Mouse (Mus musculus): Measurements from ENCODE around the gene Vipr1. TPM values are rescaled to one million over a fixed set of nuclear protein-coding genes. Genes with fewer than 3 reads are reported as not detected.

Gene Vipr1
- polyA plus RNA-seq, 1 experiment from 2014 or later: 0.17 TPM

- Histone ChIP-seq H3K4me3 (replicated peaks; ENCODE audit: low read depth, low read length) (peak within 1 kb of the TSS; percentile 38), H3K27ac (no peak within 1 kb of the TSS), H3K36me3 (ENCODE audit: insufficient read depth, low read length) (no peaks in the 10 kb centered on the region), H3K27me3 (ENCODE audit: insufficient read depth, low read length) (peaks cover 28% of the 10 kb centered on the region), H3K9ac (ENCODE audit: low read depth, low read length) (peak within 1 kb of the TSS; percentile 28), H3K4me2 (ENCODE audit: low read length) (peak within 1 kb of the TSS; percentile 89), H3K9me3 (replicated peaks; ENCODE audit: low read length) (no peaks in the 10 kb centered on the region), H3K4me1 (replicated peaks; ENCODE audit: insufficient read depth, low read length) (peaks cover 15% of the 10 kb centered on the region; the same call in 1 of the 2 replicates)
- ATAC-seq (replicated peaks; ENCODE audit: low FRiP score, low read depth): peak; percentile 76; the same call in 1 of the 2 replicates
- TF ChIP-seq CTCF (IDR thresholded peaks at IDR 0.05; ENCODE audit: low read depth): peak; percentile 63
- DNase-seq (ENCODE audit: low spot score): peak; percentile 82
- WGBS: under 1% methylated on average over 25 of the region's 26 CpGs
Measured at GRCm38 (mm10) chr9:121642001-121642400, 515 bp upstream of the Vipr1 start, which contains the start of gene Lyzl4. Lyzl4 (minus strand) TSS chr9:121642096.

DNA sequence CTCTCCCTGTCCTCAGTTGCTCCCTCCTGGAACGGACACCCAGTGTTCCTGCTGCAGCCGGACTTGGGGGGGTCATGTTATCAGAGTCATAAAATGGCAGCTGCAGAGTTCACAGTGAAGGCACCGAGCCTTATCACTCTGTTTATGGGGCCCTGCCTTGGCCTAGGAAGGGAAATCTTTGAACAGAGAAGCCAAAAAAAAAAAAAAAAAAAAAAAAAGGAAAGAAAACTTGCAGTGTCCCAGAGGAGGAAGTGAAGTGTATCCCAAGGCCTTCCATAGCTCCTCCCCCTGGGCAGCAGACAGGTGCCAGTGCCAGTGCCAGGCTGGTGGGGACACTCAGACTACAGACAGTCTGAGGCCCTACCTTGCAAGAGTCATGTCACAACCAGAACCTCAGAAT is 2.3 kb downstream of the Vipr1 start:
- H3K27me3 ChIP-seq (ENCODE audit: insufficient read depth, low read length): peaks cover 22% of the 10 kb centered on the region
- H3K4me2 ChIP-seq (ENCODE audit: low read length): no peak overlapping the region
- no peak overlapping the region for H3K9ac ChIP-seq (ENCODE audit: low read depth, low read length)
- H3K27ac ChIP-seq: no peak overlapping the region
- no peaks in the 10 kb centered on the region for H3K36me3 ChIP-seq (ENCODE audit: insufficient read depth, low read length)
- H3K9me3 ChIP-seq (replicated peaks; ENCODE audit: low read length): no peaks in the 10 kb centered on the region
- H3K4me1 ChIP-seq (replicated peaks; ENCODE audit: insufficient read depth, low read length): peaks cover 15% of the 10 kb centered on the region; the same call in 1 of the 2 replicates
- no peak for TF ChIP-seq CTCF (IDR thresholded peaks at IDR 0.05; ENCODE audit: low read depth)
- WGBS: 30% methylated on average over 3 of the region's 3 CpGs
- ATAC-seq (replicated peaks; ENCODE audit: low FRiP score, low read depth) (no peak), DNase-seq (ENCODE audit: low spot score) (no peak)
- H3K4me3 ChIP-seq (replicated peaks; ENCODE audit: low read depth, low read length): no peak overlapping the region

GRCm38 (mm10) chr9:121647026-121647425 is 4.5 kb downstream of the Vipr1 start:
- no peak for TF ChIP-seq CTCF (IDR thresholded peaks at IDR 0.05; ENCODE audit: low read depth)
- ATAC-seq (replicated peaks; ENCODE audit: low FRiP score, low read depth) (no peak), DNase-seq (ENCODE audit: low spot score) (no peak)
- Histone ChIP-seq H3K36me3 (ENCODE audit: insufficient read depth, low read length) (no peaks in the 10 kb centered on the region), H3K9me3 (replicated peaks; ENCODE audit: low read length) (no peaks in the 10 kb centered on the region), H3K27ac (no peak overlapping the region), H3K27me3 (ENCODE audit: insufficient read depth, low read length) (peaks cover 9% of the 10 kb centered on the region; the same call in 1 of the 2 replicates), H3K9ac (ENCODE audit: low read depth, low read length) (no peak overlapping the region), H3K4me3 (replicated peaks; ENCODE audit: low read depth, low read length) (no peak overlapping the region), H3K4me2 (ENCODE audit: low read length) (no peak overlapping the region), H3K4me1 (replicated peaks; ENCODE audit: insufficient read depth, low read length) (peaks cover 11% of the 10 kb centered on the region; the same call in 1 of the 2 replicates)
- WGBS: 71% methylated on average over 7 of the region's 7 CpGs

DNA sequence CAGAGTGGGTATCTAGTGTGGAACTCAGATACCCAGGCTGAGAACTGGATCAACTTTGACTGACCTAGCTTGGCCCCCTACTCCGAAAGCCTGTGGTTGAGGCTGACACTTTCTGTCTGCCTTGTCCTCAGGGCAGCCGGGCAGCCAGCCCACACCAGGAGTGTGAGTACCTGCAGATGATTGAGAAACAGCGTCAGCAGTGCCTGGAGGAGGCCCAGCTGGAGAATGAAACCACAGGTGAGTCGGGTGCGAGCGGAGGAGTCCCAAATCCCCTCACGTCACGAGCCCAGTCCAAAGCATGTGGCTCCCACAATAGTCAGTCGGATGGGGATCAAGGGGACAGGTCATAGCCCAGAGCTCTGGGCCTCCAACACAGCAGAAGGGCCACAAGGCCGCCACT is 11.2 kb downstream of the Vipr1 start:
- Histone ChIP-seq H3K27me3 (ENCODE audit: insufficient read depth, low read length) (no peaks in the 10 kb centered on the region), H3K9me3 (replicated peaks; ENCODE audit: low read length) (no peaks in the 10 kb centered on the region), H3K4me3 (replicated peaks; ENCODE audit: low read depth, low read length) (no peak overlapping the region), H3K9ac (ENCODE audit: low read depth, low read length) (no peak overlapping the region), H3K4me2 (ENCODE audit: low read length) (no peak overlapping the region), H3K4me1 (replicated peaks; ENCODE audit: insufficient read depth, low read length) (no peaks in the 10 kb centered on the region), H3K27ac (no peak overlapping the region), H3K36me3 (ENCODE audit: insufficient read depth, low read length) (no peaks in the 10 kb centered on the region)
- WGBS: 84% methylated on average over 10 of the region's 10 CpGs
- no peak for TF ChIP-seq CTCF (IDR thresholded peaks at IDR 0.05; ENCODE audit: low read depth)
- DNase-seq (ENCODE audit: low spot score): no peak
- no peak for ATAC-seq (replicated peaks; ENCODE audit: low FRiP score, low read depth)

DNA sequence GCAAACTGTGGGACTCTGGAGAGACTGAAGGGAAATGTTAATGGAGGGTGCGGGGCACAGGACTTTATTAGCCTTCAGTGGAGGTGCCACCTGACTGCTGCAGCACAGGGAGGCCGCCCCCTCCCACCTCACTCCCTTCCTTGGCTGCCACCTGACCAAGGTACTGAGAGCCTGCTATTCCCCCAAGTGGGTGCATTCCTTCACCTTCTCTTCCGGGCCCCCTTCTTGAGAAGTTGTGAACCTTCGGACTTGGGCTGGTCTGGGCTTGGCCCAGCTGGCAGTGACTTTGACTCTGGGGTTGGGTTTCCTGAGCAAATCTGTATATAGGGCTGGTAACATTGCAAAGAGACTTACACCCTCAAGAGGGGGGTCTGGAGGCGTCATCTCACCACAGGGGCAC is 13.8 kb downstream of the Vipr1 start:
- no peaks in the 10 kb centered on the region for H3K36me3 ChIP-seq (ENCODE audit: insufficient read depth, low read length)
- 83% methylated on average over 5 of the region's 5 CpGs for WGBS
- TF ChIP-seq CTCF (IDR thresholded peaks at IDR 0.05; ENCODE audit: low read depth): no peak
- no peak overlapping the region for H3K27ac ChIP-seq
- no peaks in the 10 kb centered on the region for H3K9me3 ChIP-seq (replicated peaks; ENCODE audit: low read length)
- no peak for DNase-seq (ENCODE audit: low spot score)
- H3K9ac ChIP-seq (ENCODE audit: low read depth, low read length): no peak overlapping the region
- H3K4me2 ChIP-seq (ENCODE audit: low read length): no peak overlapping the region
- ATAC-seq (replicated peaks; ENCODE audit: low FRiP score, low read depth): no peak
- H3K4me1 ChIP-seq (replicated peaks; ENCODE audit: insufficient read depth, low read length): no peaks in the 10 kb centered on the region
- no peaks in the 10 kb centered on the region for H3K27me3 ChIP-seq (ENCODE audit: insufficient read depth, low read length)
- H3K4me3 ChIP-seq (replicated peaks; ENCODE audit: low read depth, low read length): no peak overlapping the region

DNA sequence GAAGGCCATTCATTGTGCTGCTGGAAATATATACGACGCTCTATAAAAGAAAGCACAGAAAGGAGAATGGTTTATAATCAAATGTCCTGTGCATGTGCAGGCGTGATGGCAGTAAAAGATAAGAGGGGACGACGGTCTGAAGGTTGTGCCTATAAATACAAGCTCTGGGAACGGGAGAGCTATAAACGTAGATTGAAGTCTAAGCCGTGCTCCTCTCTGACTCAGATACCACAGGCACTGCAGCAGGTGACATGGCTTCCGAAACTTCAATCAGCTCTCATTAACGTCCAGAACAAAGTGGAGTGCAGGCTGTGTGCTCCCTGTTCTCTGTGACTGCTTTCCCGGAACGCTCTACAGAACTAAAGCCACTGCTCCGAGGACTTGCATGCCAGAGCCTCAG is 14.6 kb downstream of the Vipr1 start:
- 22% methylated on average over 13 of the region's 13 CpGs for WGBS
- H3K36me3 ChIP-seq (ENCODE audit: insufficient read depth, low read length): no peaks in the 10 kb centered on the region
- no peak overlapping the region for H3K9ac ChIP-seq (ENCODE audit: low read depth, low read length)
- ATAC-seq (replicated peaks; ENCODE audit: low FRiP score, low read depth): no peak
- H3K4me1 ChIP-seq (replicated peaks; ENCODE audit: insufficient read depth, low read length): no peaks in the 10 kb centered on the region
- no peak for TF ChIP-seq CTCF (IDR thresholded peaks at IDR 0.05; ENCODE audit: low read depth)
- H3K27ac ChIP-seq: no peak overlapping the region
- H3K4me2 ChIP-seq (ENCODE audit: low read length): no peak overlapping the region
- no peak overlapping the region for H3K4me3 ChIP-seq (replicated peaks; ENCODE audit: low read depth, low read length)
- H3K9me3 ChIP-seq (replicated peaks; ENCODE audit: low read length): no peaks in the 10 kb centered on the region
- no peak for DNase-seq (ENCODE audit: low spot score)
- no peaks in the 10 kb centered on the region for H3K27me3 ChIP-seq (ENCODE audit: insufficient read depth, low read length)

GRCm38 (mm10) chr9:121658248-121658647 is 15.7 kb downstream of the Vipr1 start:
- no peak for TF ChIP-seq CTCF (IDR thresholded peaks at IDR 0.05; ENCODE audit: low read depth)
- H3K4me2 ChIP-seq (ENCODE audit: low read length): no peak overlapping the region
- WGBS: 72% methylated on average over 7 of the region's 7 CpGs
- H3K4me1 ChIP-seq (replicated peaks; ENCODE audit: insufficient read depth, low read length): no peaks in the 10 kb centered on the region
- H3K36me3 ChIP-seq (ENCODE audit: insufficient read depth, low read length): no peaks in the 10 kb centered on the region
- no peak overlapping the region for H3K9ac ChIP-seq (ENCODE audit: low read depth, low read length)
- ATAC-seq (replicated peaks; ENCODE audit: low FRiP score, low read depth) (no peak), DNase-seq (ENCODE audit: low spot score) (no peak)
- H3K4me3 ChIP-seq (replicated peaks; ENCODE audit: low read depth, low read length): no peak overlapping the region
- H3K9me3 ChIP-seq (replicated peaks; ENCODE audit: low read length): no peaks in the 10 kb centered on the region
- H3K27ac ChIP-seq: no peak overlapping the region
- no peaks in the 10 kb centered on the region for H3K27me3 ChIP-seq (ENCODE audit: insufficient read depth, low read length)

Data from kidney, postnatal 0 days (tissue).